Mouse (Mus musculus): Measurements from ENCODE around the gene Phgdh. TPM values are rescaled to one million over a fixed set of nuclear protein-coding genes. Genes with fewer than 3 reads are reported as not detected.

Gene Phgdh
- total RNA-seq, 2 experiments from 2014 or later = 32.4 to 33.0 TPM

DNA sequence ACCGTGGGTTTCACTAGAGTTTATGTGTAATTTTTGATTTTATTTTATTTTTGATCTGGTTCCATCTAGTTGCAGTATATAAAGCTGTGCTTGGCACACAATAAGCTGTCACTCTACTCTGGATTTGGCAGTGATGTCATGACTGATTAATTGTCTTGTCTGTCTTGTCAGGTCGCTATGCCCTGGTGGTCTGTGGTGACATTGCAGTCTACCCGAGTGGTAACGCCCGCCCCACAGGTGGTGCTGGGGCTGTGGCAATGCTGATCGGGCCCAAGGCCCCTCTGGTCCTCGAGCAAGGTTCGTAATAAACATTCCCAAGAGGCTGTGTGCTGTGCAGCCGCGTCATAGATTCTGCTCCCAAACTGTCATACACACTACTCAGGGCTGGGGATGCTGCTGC, 43.8 kb downstream of the Phgdh start:
- no peak for DNase-seq

GRCm38 (mm10) chr3:98291044-98291443, 48.7 kb downstream of the Phgdh start:
- no peak for DNase-seq

DNA sequence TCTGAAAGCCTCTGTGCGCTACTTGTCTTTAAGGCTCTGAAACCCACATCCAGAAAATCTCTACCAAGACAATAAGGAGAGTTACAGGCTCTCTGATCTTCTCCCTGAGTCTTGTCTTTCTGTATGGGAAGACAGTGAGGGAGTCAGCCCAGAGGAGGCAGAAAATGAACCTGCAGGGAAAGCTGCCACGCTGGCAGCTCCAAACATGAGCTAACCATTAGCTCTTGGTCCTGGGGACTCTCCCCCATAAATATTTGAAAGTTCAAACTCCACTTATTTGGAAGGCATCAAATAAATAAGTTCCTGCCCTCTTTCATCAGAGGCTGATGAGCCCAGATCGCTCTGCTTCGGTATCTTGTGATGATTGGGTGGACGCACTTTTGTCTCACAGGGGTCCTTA, 56.6 kb downstream of the Phgdh start:
- DNase-seq = no peak

- no peak for DNase-seq
These were observed 57.4 kb downstream of the Phgdh start for GRCm38 (mm10) chr3:98282422-98282821.

- peak; percentile 74 for DNase-seq
These were observed 58.7 kb downstream of the Phgdh start for GRCm38 (mm10) chr3:98280933-98281678.

GRCm38 (mm10) chr3:98280204-98280932, 59.4 kb downstream of the Phgdh start, which contains the start of gene Hmgcs2:
Hmgcs2 (plus strand) TSS chr3:98280435.
- peak; percentile 59 for DNase-seq

DNA sequence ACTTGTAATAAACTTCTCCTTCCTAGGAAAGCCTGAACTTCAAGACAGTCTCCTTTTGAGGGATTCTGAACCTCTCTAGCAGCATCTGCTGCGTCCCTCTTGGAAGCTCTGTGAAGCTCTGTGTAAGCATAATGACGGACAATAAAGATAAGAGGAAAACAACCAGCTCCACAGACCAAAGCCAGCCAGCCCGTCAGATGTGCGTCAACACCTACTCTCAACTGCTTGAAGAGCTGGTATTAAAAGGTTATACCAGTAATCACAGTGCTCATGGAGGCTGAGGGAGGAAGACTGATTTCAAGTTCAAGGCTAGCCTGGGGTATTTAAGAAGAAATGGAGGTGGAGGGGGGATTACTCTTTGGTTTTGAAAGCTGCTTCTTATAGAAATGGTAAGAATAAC, 60.1 kb downstream of the Phgdh start:
- DNase-seq = no peak

- DNase-seq = no peak
These were observed 66.0 kb downstream of the Phgdh start for GRCm38 (mm10) chr3:98273623-98274398.

DNA sequence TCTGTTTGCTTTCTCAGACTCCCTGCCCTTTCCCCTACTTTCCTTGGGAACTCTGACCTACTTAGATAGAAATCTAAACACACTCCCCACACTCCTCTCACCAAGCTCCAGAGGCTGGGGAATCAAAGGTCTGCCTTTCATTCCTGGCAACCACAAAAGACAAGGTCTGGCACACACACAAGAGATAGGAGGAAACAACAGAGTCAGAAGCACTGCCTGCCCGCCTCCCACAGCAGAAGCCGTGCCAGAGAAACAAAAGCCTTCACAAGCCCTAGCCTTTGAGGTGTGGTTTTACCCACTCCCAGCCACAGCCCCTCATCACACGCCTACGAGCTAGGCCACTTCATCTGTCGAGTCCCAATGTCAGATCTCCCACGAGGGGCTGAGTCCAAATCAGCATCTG, 72.5 kb downstream of the Phgdh start:
- peak; percentile 66 for DNase-seq

Other genes starting within 250 kb of the Phgdh start
- gene Adam30, start 179.4 kb downstream of the Phgdh start, total RNA-seq (2021) = not detected
- not detected for gene Reg4, start 117.8 kb downstream of the Phgdh start, total RNA-seq (2021)
- gene Hmgcs2, start 59.6 kb downstream of the Phgdh start, total RNA-seq (2021) = 100 to 1,000 TPM; 157 to 462 TPM
- gene Zfp697, start 42.5 kb upstream of the Phgdh start, total RNA-seq (2021) = 1 to 10 TPM; 3.0 to 3.8 TPM
- gene Gm4450, start 117.1 kb upstream of the Phgdh start, total RNA-seq (2021) = 1 to 10 TPM; 1.2 TPM
- gene Hsd3b4, start 170.5 kb upstream of the Phgdh start, total RNA-seq (2021) = not detected
- gene Gm10681, start 248.8 kb upstream of the Phgdh start, total RNA-seq (2021) = under 1 TPM; 0.57 to 0.67 TPM